Mouse (Mus musculus): ENCODE results near the gene Gas7.

Gas7 gene

DNA sequence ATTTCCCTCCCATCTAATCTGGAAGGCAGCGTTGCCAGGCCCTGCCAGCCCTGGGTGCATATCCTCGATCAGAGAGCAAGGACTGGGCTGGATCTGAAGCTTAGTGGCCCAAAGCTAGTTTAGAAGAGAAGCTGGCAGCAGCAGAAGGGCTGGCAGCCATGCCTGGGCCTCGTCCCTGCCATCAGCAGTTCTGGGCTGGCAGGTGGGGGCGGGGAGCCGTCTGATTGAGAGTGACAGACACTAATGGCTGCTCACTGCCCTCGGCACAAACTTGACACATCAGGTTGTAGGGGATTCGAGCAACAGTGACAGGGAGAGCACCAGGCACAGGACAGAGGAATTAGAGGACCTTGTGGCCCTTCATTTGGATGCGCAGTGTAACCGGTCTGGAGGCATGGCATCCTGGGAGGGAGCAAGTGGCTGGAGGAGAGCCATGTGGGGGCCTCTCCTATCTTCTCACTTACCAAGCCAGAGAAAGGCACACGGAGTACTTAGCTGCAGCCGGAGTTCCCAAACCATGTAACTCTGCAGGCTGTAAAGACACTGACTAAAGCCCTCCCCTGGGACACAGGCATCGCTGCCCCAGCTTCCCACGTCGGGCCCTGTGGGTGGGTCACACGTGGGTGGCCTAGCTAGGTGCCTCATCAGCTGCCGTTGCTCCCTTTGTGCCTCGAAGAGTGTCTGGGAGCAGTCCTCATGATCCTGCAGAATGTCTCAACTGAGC lies 200.2 kb downstream of the Gas7 start:
- peak; percentile 29 for ATAC-seq (ENCODE audit: low TSS enrichment)

GRCm38 (mm10) chr11:67656366-67656765 lies 201.1 kb downstream of the Gas7 start:
- no peak for ATAC-seq (ENCODE audit: low TSS enrichment)

DNA sequence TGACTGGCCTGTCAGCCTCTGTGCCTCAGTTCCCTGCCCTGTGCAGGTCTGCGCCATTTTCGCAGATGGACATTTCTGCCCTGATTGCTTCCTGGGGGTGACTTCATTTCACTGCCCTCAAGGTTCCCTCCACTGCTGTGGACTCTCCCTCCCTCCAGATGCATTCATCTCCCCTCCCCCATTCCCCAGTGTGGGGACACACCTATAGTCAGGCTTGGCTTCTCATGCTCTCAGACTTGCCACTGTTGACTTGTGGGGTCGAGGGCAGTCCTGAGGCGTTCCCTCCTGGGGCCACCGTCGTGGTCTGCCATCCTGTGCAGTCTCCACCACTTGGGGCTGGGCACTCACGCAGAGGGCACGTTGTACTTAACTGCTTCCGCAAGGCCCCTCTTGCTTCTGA lies 201.6 kb downstream of the Gas7 start:
- no peak for ATAC-seq (ENCODE audit: low TSS enrichment)

- ATAC-seq (ENCODE audit: low TSS enrichment), result no peak
Observed at GRCm38 (mm10) chr11:67657685-67658382, 202.6 kb downstream of the Gas7 start.

- ATAC-seq (ENCODE audit: low TSS enrichment), result no peak
Observed at GRCm38 (mm10) chr11:67661465-67661864, 206.2 kb downstream of the Gas7 start.

- no peak for ATAC-seq (ENCODE audit: low TSS enrichment)
Observed at GRCm38 (mm10) chr11:67663437-67663836, 208.2 kb downstream of the Gas7 start.

DNA sequence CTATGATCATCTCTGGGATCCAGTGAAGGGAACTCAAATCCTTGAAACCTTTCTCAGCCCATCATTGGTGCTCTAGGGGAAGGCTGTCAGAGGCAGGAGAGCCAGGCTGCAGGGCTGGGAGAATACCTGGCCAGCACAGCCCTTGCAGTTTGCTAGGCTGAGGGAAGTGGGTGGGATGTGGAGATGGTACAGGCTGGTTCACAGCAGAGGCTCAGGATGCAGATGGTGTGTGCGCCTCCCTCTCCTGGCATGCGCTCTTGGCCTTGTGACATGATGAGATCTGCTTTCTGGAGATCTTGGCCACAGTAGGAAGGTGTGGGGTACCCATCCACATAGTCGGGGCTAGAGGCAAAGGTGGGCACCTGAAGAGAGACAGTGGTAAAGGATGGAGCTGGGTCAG lies 209.0 kb downstream of the Gas7 start:
- peak; percentile 70 for ATAC-seq (ENCODE audit: low TSS enrichment)

GRCm38 (mm10) chr11:67664918-67665317 lies 209.7 kb downstream of the Gas7 start:
- ATAC-seq (ENCODE audit: low TSS enrichment), result peak; percentile 41

DNA sequence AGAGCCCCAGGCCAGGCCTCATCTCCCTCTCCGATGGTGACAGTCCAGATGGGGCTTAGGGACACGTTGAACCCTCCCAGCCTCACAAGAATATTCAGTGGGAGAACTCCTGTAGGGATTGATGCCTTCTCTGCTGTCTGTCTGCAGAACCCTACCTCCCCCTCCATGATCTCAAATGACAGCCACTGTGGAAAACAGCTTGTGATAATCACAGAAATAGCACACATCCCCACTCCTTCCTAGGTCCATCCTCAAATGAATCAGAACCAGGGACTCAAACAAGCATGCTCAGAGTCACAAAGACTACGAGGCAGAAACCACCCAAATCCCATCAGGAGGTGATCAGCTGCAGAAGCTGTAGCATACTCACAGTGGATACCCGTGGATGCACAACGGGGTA lies 210.9 kb downstream of the Gas7 start:
- ATAC-seq (ENCODE audit: low TSS enrichment), result 0 out of 2 replicates have a peak, but pooled peaks have one; percentile 7

DNA sequence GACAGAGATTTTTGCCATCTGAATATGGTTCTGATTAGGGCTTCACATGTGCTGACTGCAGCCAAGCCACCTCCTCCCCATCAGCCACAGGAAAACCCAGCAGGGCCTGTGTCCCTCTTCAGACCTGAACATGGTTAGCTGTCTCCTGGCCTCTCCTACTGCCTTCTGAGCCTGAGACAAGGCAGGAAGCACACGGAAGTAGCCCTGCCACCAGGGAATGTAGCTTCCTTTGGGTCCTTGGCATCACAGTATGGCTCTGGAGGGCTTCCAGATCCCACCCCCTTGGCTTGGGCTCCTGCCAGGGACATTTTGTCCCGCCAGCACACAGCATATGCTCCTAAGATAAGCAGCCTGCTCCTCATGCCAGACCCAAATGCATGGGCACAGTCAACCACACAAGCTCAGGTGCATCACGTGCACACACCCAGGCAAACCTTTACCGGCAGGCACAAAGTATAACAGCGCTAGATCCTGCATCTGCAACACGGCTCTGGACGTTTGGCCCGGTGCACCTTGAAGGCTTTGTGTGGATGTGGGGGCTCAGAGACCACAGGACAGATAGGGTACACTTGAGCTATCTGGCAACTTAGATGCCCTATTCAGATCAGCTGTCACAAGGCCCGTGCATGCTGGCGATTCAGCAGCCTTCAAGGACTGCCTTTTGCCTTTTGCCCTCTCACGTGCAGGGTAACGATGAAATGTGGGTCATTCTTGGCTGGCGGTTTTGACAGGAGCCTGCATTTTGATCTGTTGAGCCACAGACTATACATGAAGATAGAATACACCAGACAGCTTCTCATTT lies 212.5 kb downstream of the Gas7 start:
- peak; percentile 24 for ATAC-seq (ENCODE audit: low TSS enrichment)

DNA sequence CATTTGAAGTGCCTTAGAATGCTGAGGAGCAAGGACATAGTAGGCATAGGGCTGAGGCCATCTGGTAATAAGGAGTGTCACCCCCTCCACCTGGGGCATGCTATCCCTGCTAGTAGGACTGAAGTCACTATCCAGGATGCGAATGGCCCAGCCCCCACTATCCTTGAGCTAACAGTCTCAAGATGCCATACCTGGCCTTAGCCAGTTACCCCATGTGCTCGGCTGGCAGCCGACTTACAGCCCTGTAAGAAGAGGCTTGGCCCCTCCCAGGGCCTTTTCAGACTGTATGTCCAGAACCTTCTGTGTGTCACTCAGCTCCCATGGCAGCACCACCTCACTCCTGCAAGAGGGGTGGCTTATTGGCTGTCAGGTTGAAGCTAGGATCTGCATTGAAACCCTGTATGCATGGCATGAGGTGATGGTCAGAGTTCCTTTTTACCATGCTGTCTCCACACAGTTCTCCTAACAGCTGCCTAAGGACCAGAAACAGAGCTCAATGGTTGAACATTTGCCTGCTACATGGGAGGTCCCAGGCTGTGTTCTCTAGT lies 213.3 kb downstream of the Gas7 start:
- no peak for ATAC-seq (ENCODE audit: low TSS enrichment)

DNA sequence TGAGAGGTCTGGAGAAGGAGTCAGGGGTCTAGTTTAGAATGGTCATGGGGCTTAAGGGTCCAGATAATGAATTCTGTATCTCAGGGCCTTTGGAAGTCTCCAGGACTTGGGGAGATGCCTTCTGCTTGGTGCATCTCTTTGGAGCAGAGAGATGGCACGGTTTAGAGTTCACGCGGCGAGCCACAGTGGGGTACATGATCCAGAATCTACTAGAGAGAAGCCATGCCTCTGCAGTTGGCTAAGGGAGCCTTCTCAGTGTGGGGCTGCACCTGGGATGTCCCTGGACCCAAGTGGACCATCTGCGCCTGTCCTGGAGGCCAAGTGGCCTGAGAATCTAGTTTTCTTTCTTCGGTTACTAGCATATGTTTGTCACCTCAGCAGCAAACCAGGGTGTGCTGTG lies 214.8 kb downstream of the Gas7 start:
- no peak for ATAC-seq (ENCODE audit: low TSS enrichment)

DNA sequence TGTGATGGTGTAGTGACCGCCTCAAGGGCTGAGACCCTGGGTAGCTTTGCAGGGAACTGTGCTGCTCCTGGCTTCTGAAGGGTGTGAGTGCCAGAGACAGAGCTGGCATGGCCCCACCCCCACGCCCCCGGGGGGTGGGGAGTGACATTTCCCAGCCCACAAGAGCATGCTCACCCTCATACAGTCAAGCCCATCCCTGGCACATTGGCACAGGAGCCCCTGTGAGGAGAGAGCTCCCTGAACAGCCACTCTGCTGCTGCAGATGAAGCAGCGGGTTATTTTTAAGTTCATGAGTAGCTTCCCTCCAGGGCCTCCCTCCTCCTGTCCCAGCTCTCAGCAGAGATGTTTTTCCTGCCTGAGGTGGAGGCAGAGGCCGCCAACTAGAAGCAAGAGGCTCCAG lies 216.9 kb downstream of the Gas7 start:
- ATAC-seq (ENCODE audit: low TSS enrichment), result peak; percentile 75

DNA sequence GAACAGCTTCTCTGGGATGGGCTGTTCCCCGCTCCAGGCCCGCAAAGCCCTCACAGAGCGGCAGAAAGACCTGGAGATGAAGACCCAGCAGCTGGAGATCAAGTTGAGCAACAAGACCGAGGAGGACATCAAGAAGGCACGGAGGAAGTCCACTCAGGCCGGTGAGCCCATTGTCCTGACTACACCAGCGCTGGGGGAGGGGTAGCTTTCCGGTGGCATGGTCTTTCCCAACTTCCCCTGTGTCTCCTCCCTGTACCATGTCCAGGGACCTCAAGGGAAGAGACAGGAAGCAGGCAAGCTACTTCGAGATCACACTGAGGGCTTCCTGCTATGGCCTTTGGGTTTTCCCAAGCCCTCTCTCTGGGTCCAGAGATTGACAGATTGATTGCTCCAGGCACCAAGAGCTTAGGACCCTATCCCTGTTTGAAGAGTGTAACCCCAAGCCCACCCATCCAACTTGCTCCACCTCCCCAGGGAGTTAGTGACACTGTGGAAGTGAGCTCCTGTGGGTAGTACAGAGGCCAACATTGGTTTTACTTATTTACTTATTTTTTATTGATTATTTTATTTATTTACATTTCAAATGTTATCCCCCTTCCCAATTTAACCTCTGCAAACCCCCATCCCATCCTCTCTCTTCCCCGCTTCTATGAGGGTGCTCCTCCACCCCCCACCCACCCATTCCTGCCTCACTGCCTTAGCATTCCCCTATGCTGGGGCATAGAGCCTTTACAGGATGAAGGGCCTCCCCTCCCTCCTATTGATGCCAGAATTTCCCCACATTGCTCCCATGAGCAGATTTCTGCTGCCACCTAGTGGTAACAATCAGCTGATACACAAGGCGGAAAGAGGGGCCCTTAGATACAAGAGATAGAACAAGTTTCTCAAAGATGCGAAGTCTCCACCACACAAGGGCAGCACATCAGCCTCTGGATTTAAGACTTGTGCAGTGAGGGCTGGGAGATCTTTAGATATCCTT lies 220.6 kb downstream of the Gas7 start:
- ATAC-seq (ENCODE audit: low TSS enrichment), result no peak

GRCm38 (mm10) chr11:67679300-67679699 lies 224.1 kb downstream of the Gas7 start:
- ATAC-seq (ENCODE audit: low TSS enrichment), result peak; percentile 39

DNA sequence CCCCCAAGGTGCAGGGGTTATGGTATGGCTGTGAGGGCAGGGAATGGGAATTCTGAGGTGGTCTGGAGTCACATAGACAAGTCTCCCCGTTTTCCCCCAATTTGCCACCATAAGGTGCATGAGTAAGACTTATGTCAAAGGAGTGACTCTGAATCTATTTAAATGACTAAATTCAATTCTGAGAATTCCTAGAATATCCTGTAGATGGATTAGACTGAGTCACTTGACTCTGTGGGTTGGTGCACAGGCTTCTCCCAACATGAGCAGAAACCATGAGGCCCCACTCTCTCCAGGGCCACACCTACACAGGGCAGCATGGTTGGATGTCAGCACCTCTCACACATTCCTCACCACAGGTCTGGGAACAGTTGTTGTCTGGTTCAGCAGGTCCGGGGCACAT lies 224.7 kb downstream of the Gas7 start:
- peak; percentile 63 for ATAC-seq (ENCODE audit: low TSS enrichment)

GRCm38 (mm10) chr11:67681871-67682270 lies 226.6 kb downstream of the Gas7 start:
- no peak for ATAC-seq (ENCODE audit: low TSS enrichment)

- no peak; the same call in 1 of the 2 replicates for ATAC-seq (ENCODE audit: low TSS enrichment)
Observed at GRCm38 (mm10) chr11:67686109-67686508, 230.9 kb downstream of the Gas7 start.

DNA sequence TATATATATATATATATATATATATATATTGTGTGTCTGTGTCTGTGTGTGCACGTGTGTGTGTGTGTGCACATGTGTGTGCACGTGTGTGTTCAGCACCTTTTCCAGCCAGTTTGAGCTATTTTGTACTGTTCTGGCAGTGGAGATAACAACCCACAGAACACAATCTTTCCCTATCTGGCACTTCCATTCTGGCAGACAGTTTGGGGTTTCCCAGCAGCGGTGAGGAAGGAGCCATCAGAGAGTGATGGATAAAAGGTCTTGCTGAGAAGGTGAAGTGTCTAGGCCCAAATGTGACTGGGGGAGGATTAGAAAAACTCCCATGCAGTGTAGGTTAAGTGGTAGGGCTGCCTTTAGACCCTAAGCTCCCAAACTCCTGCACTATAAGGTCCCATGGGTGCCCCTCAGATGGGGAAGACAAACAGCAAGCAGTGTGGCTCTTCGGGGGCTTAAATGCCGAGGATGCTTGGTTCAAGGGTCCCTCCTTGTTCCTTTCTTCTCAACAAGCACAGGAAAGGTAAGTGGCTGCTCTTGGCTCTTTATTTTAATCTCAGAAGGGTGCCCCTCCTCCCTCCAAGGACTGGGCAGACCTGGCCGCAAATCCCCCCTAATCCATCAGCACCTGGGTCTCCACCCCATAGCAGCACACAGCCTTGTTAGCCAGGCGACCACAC lies 239.6 kb downstream of the Gas7 start, which contains the start of gene Rcvrn:
TSS of gene Rcvrn (plus strand) at position 624 of the 674 bp plus-strand sequence.
- ATAC-seq (ENCODE audit: low TSS enrichment), result no peak

- ATAC-seq (ENCODE audit: low TSS enrichment), result no peak
Observed at GRCm38 (mm10) chr11:67712976-67713375, 257.7 kb downstream of the Gas7 start.

Data from frontal cortex, adult (tissue).